Mouse (Mus musculus): ENCODE data around the gene Hao1. TPM values are rescaled to one million over a fixed set of nuclear protein-coding genes. Genes with fewer than 3 reads are reported as not detected.

Gene Hao1
- polyA plus RNA-seq, 1 experiment from 2014 or later = 0.18 TPM

- H3K9ac ChIP-seq (ENCODE audit: low read length) = no peak overlapping the region
- no peak for ATAC-seq (ENCODE audit: insufficient read depth, low FRiP score)
- 33% methylated on average over 4 of the region's 4 CpGs for WGBS
Measured at GRCm38 (mm10) chr2:134482683-134483082, 71.5 kb downstream of the Hao1 start.

GRCm38 (mm10) chr2:134481759-134482158 is 72.4 kb downstream of the Hao1 start:
- Histone ChIP-seq H3K4me3 (replicated peaks; ENCODE audit: low read length) (no peak overlapping the region), H3K27ac (ENCODE audit: low read length) (no peak overlapping the region), H3K9me3 (replicated peaks; ENCODE audit: control insufficient read depth, low read length) (no peaks in the 10 kb centered on the region), H3K9ac (ENCODE audit: low read length) (no peak overlapping the region), H3K4me1 (ENCODE audit: control insufficient read depth, insufficient read depth, low read length) (no peaks in the 10 kb centered on the region), H3K36me3 (ENCODE audit: control insufficient read depth, insufficient read depth, low read length) (no peaks in the 10 kb centered on the region), H3K4me2 (ENCODE audit: low read depth, low read length) (no peak overlapping the region), H3K27me3 (ENCODE audit: control insufficient read depth, insufficient read depth, low read length) (no peaks in the 10 kb centered on the region)
- no peak for ATAC-seq (ENCODE audit: insufficient read depth, low FRiP score)
- 7% methylated on average over 8 of the region's 8 CpGs for WGBS

More at GRCm38 (mm10) chr2:134482683-134483082, 71.5 kb downstream of the Hao1 start:
- H3K4me1 ChIP-seq (ENCODE audit: control insufficient read depth, insufficient read depth, low read length) = no peaks in the 10 kb centered on the region
- H3K4me3 ChIP-seq (replicated peaks; ENCODE audit: low read length) = no peak overlapping the region
- no peaks in the 10 kb centered on the region for H3K36me3 ChIP-seq (ENCODE audit: control insufficient read depth, insufficient read depth, low read length)
- H3K9me3 ChIP-seq (replicated peaks; ENCODE audit: control insufficient read depth, low read length) = no peaks in the 10 kb centered on the region
- no peak overlapping the region for H3K27ac ChIP-seq (ENCODE audit: low read length)
- H3K4me2 ChIP-seq (ENCODE audit: low read depth, low read length) = no peak overlapping the region
- H3K27me3 ChIP-seq (ENCODE audit: control insufficient read depth, insufficient read depth, low read length) = no peaks in the 10 kb centered on the region

GRCm38 (mm10) chr2:134481174-134481573 is 73.0 kb downstream of the Hao1 start:
- WGBS = 91% methylated on average over 6 of the region's 6 CpGs
- Histone ChIP-seq H3K4me3 (replicated peaks; ENCODE audit: low read length) (no peak overlapping the region), H3K27ac (ENCODE audit: low read length) (no peak overlapping the region), H3K4me2 (ENCODE audit: low read depth, low read length) (no peak overlapping the region), H3K27me3 (ENCODE audit: control insufficient read depth, insufficient read depth, low read length) (no peaks in the 10 kb centered on the region), H3K9me3 (replicated peaks; ENCODE audit: control insufficient read depth, low read length) (no peaks in the 10 kb centered on the region), H3K36me3 (ENCODE audit: control insufficient read depth, insufficient read depth, low read length) (no peaks in the 10 kb centered on the region), H3K4me1 (ENCODE audit: control insufficient read depth, insufficient read depth, low read length) (no peaks in the 10 kb centered on the region), H3K9ac (ENCODE audit: low read length) (no peak overlapping the region)
- no peak for ATAC-seq (ENCODE audit: insufficient read depth, low FRiP score)

- no peaks in the 10 kb centered on the region for H3K27me3 ChIP-seq (ENCODE audit: control insufficient read depth, insufficient read depth, low read length)
- peaks cover 3% of the 10 kb centered on the region; the same call in 1 of the 2 replicates for H3K4me1 ChIP-seq (ENCODE audit: control insufficient read depth, insufficient read depth, low read length)
- H3K4me3 ChIP-seq (replicated peaks; ENCODE audit: low read length) = no peak overlapping the region
- no peaks in the 10 kb centered on the region for H3K36me3 ChIP-seq (ENCODE audit: control insufficient read depth, insufficient read depth, low read length)
- H3K27ac ChIP-seq (ENCODE audit: low read length) = no peak overlapping the region
- ATAC-seq (ENCODE audit: insufficient read depth, low FRiP score) = peak; percentile 69; the same call in 1 of the 2 replicates
- H3K9me3 ChIP-seq (replicated peaks; ENCODE audit: control insufficient read depth, low read length) = no peaks in the 10 kb centered on the region
- H3K9ac ChIP-seq (ENCODE audit: low read length) = no peak overlapping the region
- 53% methylated on average over 2 of the region's 2 CpGs for WGBS
- no peak overlapping the region for H3K4me2 ChIP-seq (ENCODE audit: low read depth, low read length)
Measured at GRCm38 (mm10) chr2:134465132-134465531, 89.0 kb downstream of the Hao1 start.

GRCm38 (mm10) chr2:134462321-134462720 is 91.8 kb downstream of the Hao1 start:
- Histone ChIP-seq H3K9me3 (replicated peaks; ENCODE audit: control insufficient read depth, low read length) (no peaks in the 10 kb centered on the region), H3K4me1 (ENCODE audit: control insufficient read depth, insufficient read depth, low read length) (peaks cover 3% of the 10 kb centered on the region; the same call in 1 of the 2 replicates), H3K9ac (ENCODE audit: low read length) (no peak overlapping the region), H3K4me3 (replicated peaks; ENCODE audit: low read length) (no peak overlapping the region), H3K36me3 (ENCODE audit: control insufficient read depth, insufficient read depth, low read length) (no peaks in the 10 kb centered on the region), H3K27ac (ENCODE audit: low read length) (no peak overlapping the region), H3K27me3 (ENCODE audit: control insufficient read depth, insufficient read depth, low read length) (no peaks in the 10 kb centered on the region), H3K4me2 (ENCODE audit: low read depth, low read length) (no peak overlapping the region)
- no peak for ATAC-seq (ENCODE audit: insufficient read depth, low FRiP score)
- 55% methylated on average over 6 of the region's 6 CpGs for WGBS

GRCm38 (mm10) chr2:134460831-134461230 is 93.3 kb downstream of the Hao1 start:
- no peaks in the 10 kb centered on the region for H3K36me3 ChIP-seq (ENCODE audit: control insufficient read depth, insufficient read depth, low read length)
- H3K4me3 ChIP-seq (replicated peaks; ENCODE audit: low read length) = no peak overlapping the region
- H3K27me3 ChIP-seq (ENCODE audit: control insufficient read depth, insufficient read depth, low read length) = no peaks in the 10 kb centered on the region
- H3K4me2 ChIP-seq (ENCODE audit: low read depth, low read length) = no peak overlapping the region
- no peaks in the 10 kb centered on the region for H3K9me3 ChIP-seq (replicated peaks; ENCODE audit: control insufficient read depth, low read length)
- H3K4me1 ChIP-seq (ENCODE audit: control insufficient read depth, insufficient read depth, low read length) = peaks cover 7% of the 10 kb centered on the region; the same call in 1 of the 2 replicates
- H3K9ac ChIP-seq (ENCODE audit: low read length) = no peak overlapping the region
- 50% methylated on average over 5 of the region's 5 CpGs for WGBS
- ATAC-seq (ENCODE audit: insufficient read depth, low FRiP score) = no peak; the same call in 1 of the 2 replicates
- H3K27ac ChIP-seq (ENCODE audit: low read length) = no peak overlapping the region

- Histone ChIP-seq H3K4me3 (replicated peaks; ENCODE audit: low read length) (no peak overlapping the region; the same call in 1 of the 2 replicates), H3K4me1 (ENCODE audit: control insufficient read depth, insufficient read depth, low read length) (peaks cover 7% of the 10 kb centered on the region; the same call in 1 of the 2 replicates), H3K36me3 (ENCODE audit: control insufficient read depth, insufficient read depth, low read length) (no peaks in the 10 kb centered on the region), H3K9ac (ENCODE audit: low read length) (no peak overlapping the region), H3K4me2 (ENCODE audit: low read depth, low read length) (peak overlapping the region; percentile 27; the same call in 1 of the 2 replicates), H3K9me3 (replicated peaks; ENCODE audit: control insufficient read depth, low read length) (no peaks in the 10 kb centered on the region), H3K27ac (ENCODE audit: low read length) (peak overlapping the region; percentile 23; the same call in 1 of the 2 replicates), H3K27me3 (ENCODE audit: control insufficient read depth, insufficient read depth, low read length) (no peaks in the 10 kb centered on the region)
- peak; percentile 66; the same call in 1 of the 2 replicates for ATAC-seq (ENCODE audit: insufficient read depth, low FRiP score)
- WGBS = 15% methylated on average over 7 of the region's 7 CpGs
Measured at GRCm38 (mm10) chr2:134456065-134456505, 98.1 kb downstream of the Hao1 start.

GRCm38 (mm10) chr2:134452748-134453147 is 101.4 kb downstream of the Hao1 start:
- Histone ChIP-seq H3K4me3 (replicated peaks; ENCODE audit: low read length) (no peak overlapping the region), H3K27me3 (ENCODE audit: control insufficient read depth, insufficient read depth, low read length) (no peaks in the 10 kb centered on the region), H3K4me1 (ENCODE audit: control insufficient read depth, insufficient read depth, low read length) (0 out of 2 replicates have a peak, but pooled peaks cover 4% of the 10 kb centered on the region), H3K9me3 (replicated peaks; ENCODE audit: control insufficient read depth, low read length) (no peaks in the 10 kb centered on the region), H3K9ac (ENCODE audit: low read length) (no peak overlapping the region), H3K4me2 (ENCODE audit: low read depth, low read length) (no peak overlapping the region), H3K36me3 (ENCODE audit: control insufficient read depth, insufficient read depth, low read length) (no peaks in the 10 kb centered on the region), H3K27ac (ENCODE audit: low read length) (no peak overlapping the region)
- no peak for ATAC-seq (ENCODE audit: insufficient read depth, low FRiP score)
- 80% methylated on average over 1 of the region's 1 CpGs for WGBS

GRCm38 (mm10) chr2:134450976-134451375 is 103.2 kb downstream of the Hao1 start:
- no peaks in the 10 kb centered on the region for H3K36me3 ChIP-seq (ENCODE audit: control insufficient read depth, insufficient read depth, low read length)
- H3K27me3 ChIP-seq (ENCODE audit: control insufficient read depth, insufficient read depth, low read length) = no peaks in the 10 kb centered on the region
- 43% methylated on average over 1 of the region's 1 CpGs for WGBS
- no peaks in the 10 kb centered on the region for H3K9me3 ChIP-seq (replicated peaks; ENCODE audit: control insufficient read depth, low read length)
- 0 out of 2 replicates have a peak, but pooled peaks cover under 1% of the 10 kb centered on the region for H3K4me1 ChIP-seq (ENCODE audit: control insufficient read depth, insufficient read depth, low read length)
- no peak overlapping the region for H3K4me3 ChIP-seq (replicated peaks; ENCODE audit: low read length)
- ATAC-seq (ENCODE audit: insufficient read depth, low FRiP score) = no peak
- H3K27ac ChIP-seq (ENCODE audit: low read length) = no peak overlapping the region
- no peak overlapping the region for H3K9ac ChIP-seq (ENCODE audit: low read length)
- H3K4me2 ChIP-seq (ENCODE audit: low read depth, low read length) = no peak overlapping the region
